Mouse (Mus musculus): Measurements from ENCODE around the gene Slc38a10.

- TF ChIP-seq CTCF (IDR thresholded peaks at IDR 0.05; ENCODE audit: borderline replicate concordance, insufficient read depth, low read length) (no peak), POLR2A (IDR thresholded peaks at IDR 0.05; ENCODE audit: low read depth, low read length) (no peak)
These were observed 44.1 kb downstream of the Slc38a10 start for GRCm38 (mm10) chr11:120107026-120107425.

All from embryonic fibroblast, embryonic 13.5 days (primary cell).